Mouse (Mus musculus): ENCODE results near the gene 1700113H08Rik. TPM values are rescaled to one million over a fixed set of nuclear protein-coding genes. Genes with fewer than 3 reads are reported as not detected.

1700113H08Rik gene
- polyA plus RNA-seq, 1 experiment from 2014 or later, result not detected

- no peak overlapping the region for H3K4me3 ChIP-seq (ENCODE audit: control insufficient read depth in 1 of 2, insufficient read depth in 1 of 2, low read depth in 1 of 2, low read length in 2 of 2)
- no peak overlapping the region for H3K4me2 ChIP-seq (ENCODE audit: low read length)
- no peak overlapping the region for H3K27ac ChIP-seq (replicated peaks in 1 of 2; ENCODE audit: control insufficient read depth in 1 of 2, insufficient read depth in 1 of 2, low read depth in 2 of 2, low read length in 2 of 2)
- no peaks in the 10 kb centered on the region for H3K36me3 ChIP-seq (ENCODE audit: control insufficient read depth, insufficient read depth, low read length)
- H3K9me3 ChIP-seq (ENCODE audit: control insufficient read depth, low read length), result no peaks in the 10 kb centered on the region
- no peak overlapping the region for H3K9ac ChIP-seq (ENCODE audit: low read length)
- no peaks in the 10 kb centered on the region for H3K4me1 ChIP-seq (ENCODE audit: control insufficient read depth in 2 of 2, insufficient read depth in 2 of 2, low read length in 2 of 2)
- ATAC-seq (ENCODE audit: insufficient number of reproducible peaks, insufficient read depth, low FRiP score, low read depth), result no peak
- 74% methylated on average over 5 of the region's 5 CpGs for WGBS
- H3K27me3 ChIP-seq (ENCODE audit: control insufficient read depth, insufficient read depth, low read length), result no peaks in the 10 kb centered on the region
These were observed 67.2 kb downstream of the 1700113H08Rik start for GRCm38 (mm10) chr10:87125094-87125493.

DNA sequence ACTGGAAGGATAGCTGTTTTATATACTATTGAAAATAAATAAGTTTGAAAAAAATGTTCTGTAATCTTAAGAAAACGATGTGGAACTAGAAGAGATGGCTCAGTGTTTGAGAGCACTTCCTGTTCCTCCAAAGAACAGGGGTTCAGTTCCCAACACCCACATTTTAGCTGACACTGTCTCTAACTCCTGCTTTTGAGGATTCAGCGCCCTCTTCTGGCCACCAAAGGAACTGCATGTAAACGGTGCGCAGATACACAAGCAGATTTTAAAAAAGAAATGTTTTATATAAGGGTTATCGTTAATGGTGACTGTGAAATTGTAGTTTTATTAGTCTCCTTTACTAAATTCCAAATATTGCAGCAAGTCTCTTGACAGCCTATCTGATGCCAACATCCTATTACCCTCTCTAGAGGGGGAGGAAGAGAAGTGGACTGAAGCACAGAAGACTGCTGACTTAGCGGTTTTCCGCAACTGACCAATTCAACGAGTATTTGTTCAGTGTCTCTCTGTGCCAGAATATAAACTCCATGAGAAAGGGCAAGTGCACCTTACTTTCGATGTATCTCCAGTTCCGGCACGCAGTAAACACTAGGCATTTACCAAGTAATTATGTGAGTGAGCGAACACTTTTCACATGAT, 68.5 kb downstream of the 1700113H08Rik start:
- WGBS, result 82% methylated on average over 12 of the region's 12 CpGs
- Histone ChIP-seq H3K4me2 (ENCODE audit: low read length) (no peak overlapping the region), H3K4me1 (ENCODE audit: control insufficient read depth in 2 of 2, insufficient read depth in 2 of 2, low read length in 2 of 2) (no peaks in the 10 kb centered on the region), H3K36me3 (ENCODE audit: control insufficient read depth, insufficient read depth, low read length) (no peaks in the 10 kb centered on the region), H3K9ac (ENCODE audit: low read length) (no peak overlapping the region), H3K9me3 (ENCODE audit: control insufficient read depth, low read length) (no peaks in the 10 kb centered on the region), H3K4me3 (ENCODE audit: control insufficient read depth in 1 of 2, insufficient read depth in 1 of 2, low read depth in 1 of 2, low read length in 2 of 2) (no peak overlapping the region), H3K27ac (replicated peaks in 1 of 2; ENCODE audit: control insufficient read depth in 1 of 2, insufficient read depth in 1 of 2, low read depth in 2 of 2, low read length in 2 of 2) (no peak overlapping the region), H3K27me3 (ENCODE audit: control insufficient read depth, insufficient read depth, low read length) (no peaks in the 10 kb centered on the region)
- no peak for ATAC-seq (ENCODE audit: insufficient number of reproducible peaks, insufficient read depth, low FRiP score, low read depth)

- no peak overlapping the region for H3K4me3 ChIP-seq (ENCODE audit: control insufficient read depth in 1 of 2, insufficient read depth in 1 of 2, low read depth in 1 of 2, low read length in 2 of 2)
- no peaks in the 10 kb centered on the region for H3K9me3 ChIP-seq (ENCODE audit: control insufficient read depth, low read length)
- H3K4me2 ChIP-seq (ENCODE audit: low read length), result no peak overlapping the region
- ATAC-seq (ENCODE audit: insufficient number of reproducible peaks, insufficient read depth, low FRiP score, low read depth), result no peak
- no peak overlapping the region for H3K9ac ChIP-seq (ENCODE audit: low read length)
- H3K4me1 ChIP-seq (ENCODE audit: control insufficient read depth in 2 of 2, insufficient read depth in 2 of 2, low read length in 2 of 2), result no peaks in the 10 kb centered on the region
- no peaks in the 10 kb centered on the region for H3K36me3 ChIP-seq (ENCODE audit: control insufficient read depth, insufficient read depth, low read length)
- WGBS, result 85% methylated on average over 6 of the region's 6 CpGs
- H3K27ac ChIP-seq (replicated peaks in 1 of 2; ENCODE audit: control insufficient read depth in 1 of 2, insufficient read depth in 1 of 2, low read depth in 2 of 2, low read length in 2 of 2), result no peak overlapping the region
- H3K27me3 ChIP-seq (ENCODE audit: control insufficient read depth, insufficient read depth, low read length), result no peaks in the 10 kb centered on the region
These were observed 93.2 kb downstream of the 1700113H08Rik start for GRCm38 (mm10) chr10:87151050-87151449.

- no peaks in the 10 kb centered on the region for H3K27me3 ChIP-seq (ENCODE audit: control insufficient read depth, insufficient read depth, low read length)
- 79% methylated on average over 14 of the region's 14 CpGs for WGBS
- no peak overlapping the region for H3K4me3 ChIP-seq (ENCODE audit: control insufficient read depth in 1 of 2, insufficient read depth in 1 of 2, low read depth in 1 of 2, low read length in 2 of 2)
- H3K36me3 ChIP-seq (ENCODE audit: control insufficient read depth, insufficient read depth, low read length), result no peaks in the 10 kb centered on the region
- no peak overlapping the region for H3K9ac ChIP-seq (ENCODE audit: low read length)
- H3K4me2 ChIP-seq (ENCODE audit: low read length), result no peak overlapping the region
- H3K4me1 ChIP-seq (ENCODE audit: control insufficient read depth in 2 of 2, insufficient read depth in 2 of 2, low read length in 2 of 2), result no peaks in the 10 kb centered on the region
- no peak overlapping the region for H3K27ac ChIP-seq (replicated peaks in 1 of 2; ENCODE audit: control insufficient read depth in 1 of 2, insufficient read depth in 1 of 2, low read depth in 2 of 2, low read length in 2 of 2)
- ATAC-seq (ENCODE audit: insufficient number of reproducible peaks, insufficient read depth, low FRiP score, low read depth), result no peak
- H3K9me3 ChIP-seq (ENCODE audit: control insufficient read depth, low read length), result no peaks in the 10 kb centered on the region
These were observed 96.1 kb downstream of the 1700113H08Rik start for GRCm38 (mm10) chr10:87153731-87154505.

DNA sequence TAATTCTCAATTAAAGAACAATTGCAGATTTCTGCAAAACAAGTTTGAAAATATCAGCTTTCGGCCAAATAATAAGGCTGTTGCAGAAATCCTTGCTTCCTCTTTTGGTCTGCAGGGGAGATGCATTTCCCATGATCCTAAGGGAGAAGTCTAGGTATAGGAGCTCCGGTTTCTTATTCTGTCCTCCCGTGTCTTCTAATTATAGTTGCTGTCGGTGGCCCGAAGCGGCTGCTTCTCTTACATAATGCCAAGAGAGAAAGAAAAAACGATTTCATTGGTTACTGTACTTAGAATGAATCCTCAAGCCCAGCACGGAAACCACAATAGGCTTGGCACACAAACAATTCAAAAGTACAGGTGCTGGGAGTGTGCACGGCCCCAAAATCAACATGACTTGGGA, 101.9 kb downstream of the 1700113H08Rik start:
- Histone ChIP-seq H3K36me3 (ENCODE audit: control insufficient read depth, insufficient read depth, low read length) (no peaks in the 10 kb centered on the region), H3K27me3 (ENCODE audit: control insufficient read depth, insufficient read depth, low read length) (no peaks in the 10 kb centered on the region), H3K4me3 (ENCODE audit: control insufficient read depth in 1 of 2, insufficient read depth in 1 of 2, low read depth in 1 of 2, low read length in 2 of 2) (no peak overlapping the region), H3K4me1 (ENCODE audit: control insufficient read depth in 2 of 2, insufficient read depth in 2 of 2, low read length in 2 of 2) (no peaks in the 10 kb centered on the region), H3K9me3 (ENCODE audit: control insufficient read depth, low read length) (no peaks in the 10 kb centered on the region), H3K4me2 (ENCODE audit: low read length) (no peak overlapping the region), H3K9ac (ENCODE audit: low read length) (no peak overlapping the region), H3K27ac (replicated peaks in 1 of 2; ENCODE audit: control insufficient read depth in 1 of 2, insufficient read depth in 1 of 2, low read depth in 2 of 2, low read length in 2 of 2) (no peak overlapping the region)
- WGBS, result 75% methylated on average over 9 of the region's 9 CpGs
- no peak for ATAC-seq (ENCODE audit: insufficient number of reproducible peaks, insufficient read depth, low FRiP score, low read depth)

- Histone ChIP-seq H3K9ac (ENCODE audit: low read length) (no peak overlapping the region), H3K4me3 (ENCODE audit: control insufficient read depth in 1 of 2, insufficient read depth in 1 of 2, low read depth in 1 of 2, low read length in 2 of 2) (no peak overlapping the region)
- no peak for ATAC-seq (ENCODE audit: insufficient number of reproducible peaks, insufficient read depth, low FRiP score, low read depth)
These were observed 138.4 kb downstream of the 1700113H08Rik start for GRCm38 (mm10) chr10:87196123-87196756.

DNA sequence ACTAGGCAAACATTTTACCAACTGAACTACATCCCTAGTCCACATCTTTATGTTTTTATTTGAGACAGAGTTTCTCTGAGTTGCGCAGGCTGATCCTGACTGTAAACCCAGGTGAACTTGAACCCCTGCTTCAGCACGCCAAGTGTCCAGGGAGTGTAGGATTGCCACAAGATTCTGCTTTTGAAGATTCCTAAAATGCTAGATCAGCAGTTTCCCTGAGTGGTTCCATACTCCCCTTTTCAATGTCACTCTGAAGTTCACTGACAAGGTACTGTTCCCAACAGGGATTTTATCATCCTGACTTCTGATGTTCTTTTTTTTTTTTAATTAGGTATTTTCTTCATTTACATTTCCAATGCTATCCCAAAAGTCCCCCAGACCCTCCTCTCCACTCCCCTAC, 140.9 kb downstream of the 1700113H08Rik start:
- 83% methylated on average over 2 of the region's 2 CpGs for WGBS

More at GRCm38 (mm10) chr10:87196123-87196756, 138.4 kb downstream of the 1700113H08Rik start:
- Histone ChIP-seq H3K4me1 (ENCODE audit: control insufficient read depth in 2 of 2, insufficient read depth in 2 of 2, low read length in 2 of 2) (no peaks in the 10 kb centered on the region), H3K27me3 (ENCODE audit: control insufficient read depth, insufficient read depth, low read length) (no peaks in the 10 kb centered on the region), H3K9me3 (ENCODE audit: control insufficient read depth, low read length) (no peaks in the 10 kb centered on the region), H3K27ac (replicated peaks in 1 of 2; ENCODE audit: control insufficient read depth in 1 of 2, insufficient read depth in 1 of 2, low read depth in 2 of 2, low read length in 2 of 2) (no peak overlapping the region), H3K36me3 (ENCODE audit: control insufficient read depth, insufficient read depth, low read length) (no peaks in the 10 kb centered on the region), H3K4me2 (ENCODE audit: low read length) (no peak overlapping the region)
- WGBS, result 68% methylated on average over 7 of the region's 7 CpGs

More for the DNA sequence above, 140.9 kb downstream of the 1700113H08Rik start:
- H3K4me1 ChIP-seq (ENCODE audit: control insufficient read depth in 2 of 2, insufficient read depth in 2 of 2, low read length in 2 of 2), result no peaks in the 10 kb centered on the region
- H3K4me3 ChIP-seq (ENCODE audit: control insufficient read depth in 1 of 2, insufficient read depth in 1 of 2, low read depth in 1 of 2, low read length in 2 of 2), result no peak overlapping the region
- H3K4me2 ChIP-seq (ENCODE audit: low read length), result no peak overlapping the region
- H3K9ac ChIP-seq (ENCODE audit: low read length), result no peak overlapping the region
- H3K27me3 ChIP-seq (ENCODE audit: control insufficient read depth, insufficient read depth, low read length), result no peaks in the 10 kb centered on the region
- H3K36me3 ChIP-seq (ENCODE audit: control insufficient read depth, insufficient read depth, low read length), result no peaks in the 10 kb centered on the region
- H3K27ac ChIP-seq (replicated peaks in 1 of 2; ENCODE audit: control insufficient read depth in 1 of 2, insufficient read depth in 1 of 2, low read depth in 2 of 2, low read length in 2 of 2), result no peak overlapping the region
- no peak for ATAC-seq (ENCODE audit: insufficient number of reproducible peaks, insufficient read depth, low FRiP score, low read depth)
- no peaks in the 10 kb centered on the region for H3K9me3 ChIP-seq (ENCODE audit: control insufficient read depth, low read length)
